Mouse (Mus musculus): ENCODE measurements around the gene Tmem262. TPM values are rescaled to one million over a fixed set of nuclear protein-coding genes. Genes with fewer than 3 reads are reported as not detected.
A peak's percentile ranks its signal among the peaks of the same experiment; 100 is the strongest.
"Not testable (repeated sequence)": the region's sequence is repeated elsewhere in the genome, so short reads cannot be mapped to it uniquely, and the experiment has no call there.

The Tmem262 gene
- polyA plus RNA-seq (2016; fragmentation: Nextera tagmentation; extraction: Ambion mirVana) = not detected in 2 replicates

- Histone ChIP-seq H3K27ac (no peak within 1 kb of the TSS), H3K27me3 (ENCODE audit: insufficient read depth, poor library complexity, severe bottlenecking) (no peaks in the 10 kb centered on the region), H3K4me1 (peaks cover 18% of the 10 kb centered on the region), H3K9me3 (no peaks in the 10 kb centered on the region), H3K4me3 (no peak within 1 kb of the TSS), H3K36me3 (peaks cover 38% of the 10 kb centered on the region)
- DNase-seq (ENCODE audit: low spot score) = no peak
- 91% methylated on average over 12 of the region's 12 CpGs for WGBS
Measured at GRCm38 (mm10) chr19:6079983-6080480, at the start of gene Tmem262. Tmem262 (plus strand) TSS chr19:6080033.

- H3K4me1 ChIP-seq = no peaks in the 10 kb centered on the region
- no peaks in the 10 kb centered on the region for H3K9me3 ChIP-seq
- no peak for DNase-seq (ENCODE audit: low spot score)
- WGBS = 70% methylated on average over 14 of the region's 14 CpGs
- H3K27ac ChIP-seq = no peak overlapping the region
- no peaks in the 10 kb centered on the region for H3K36me3 ChIP-seq
- no peaks in the 10 kb centered on the region for H3K27me3 ChIP-seq (ENCODE audit: insufficient read depth, poor library complexity, severe bottlenecking)
- no peak overlapping the region for H3K4me3 ChIP-seq
Measured at GRCm38 (mm10) chr19:6030520-6031280, 49.1 kb upstream of the Tmem262 start.

- Histone ChIP-seq H3K4me3 (no peak overlapping the region), H3K36me3 (no peaks in the 10 kb centered on the region), H3K27ac (no peak overlapping the region), H3K27me3 (ENCODE audit: insufficient read depth, poor library complexity, severe bottlenecking) (no peaks in the 10 kb centered on the region), H3K9me3 (no peaks in the 10 kb centered on the region), H3K4me1 (no peaks in the 10 kb centered on the region)
- WGBS = 71% methylated on average over 9 of the region's 9 CpGs
- no peak for DNase-seq (ENCODE audit: low spot score)
Measured at GRCm38 (mm10) chr19:6035966-6036585, 43.8 kb upstream of the Tmem262 start.

- Histone ChIP-seq H3K36me3 (no peaks in the 10 kb centered on the region), H3K4me1 (no peaks in the 10 kb centered on the region), H3K4me3 (no peak overlapping the region), H3K27me3 (ENCODE audit: insufficient read depth, poor library complexity, severe bottlenecking) (no peaks in the 10 kb centered on the region), H3K27ac (no peak overlapping the region), H3K9me3 (no peaks in the 10 kb centered on the region)
- DNase-seq (ENCODE audit: low spot score) = no peak
Measured at GRCm38 (mm10) chr19:6037695-6038094, 42.1 kb upstream of the Tmem262 start.

- no peak overlapping the region for H3K27ac ChIP-seq
- DNase-seq (ENCODE audit: low spot score) = no peak
- no peaks in the 10 kb centered on the region for H3K27me3 ChIP-seq (ENCODE audit: insufficient read depth, poor library complexity, severe bottlenecking)
- 79% methylated on average over 7 of the region's 7 CpGs for WGBS
- no peaks in the 10 kb centered on the region for H3K9me3 ChIP-seq
- no peaks in the 10 kb centered on the region for H3K4me1 ChIP-seq
- no peak overlapping the region for H3K4me3 ChIP-seq
- no peaks in the 10 kb centered on the region for H3K36me3 ChIP-seq
Measured at GRCm38 (mm10) chr19:6038326-6038725, 41.5 kb upstream of the Tmem262 start.

GRCm38 (mm10) chr19:6040002-6040401 lies 39.8 kb upstream of the Tmem262 start:
- no peak for DNase-seq (ENCODE audit: low spot score)
- peaks cover under 1% of the 10 kb centered on the region; the same call in 1 of the 2 replicates for H3K4me1 ChIP-seq
- H3K9me3 ChIP-seq = no peaks in the 10 kb centered on the region
- H3K27me3 ChIP-seq (ENCODE audit: insufficient read depth, poor library complexity, severe bottlenecking) = no peaks in the 10 kb centered on the region
- no peak overlapping the region for H3K4me3 ChIP-seq
- no peak overlapping the region for H3K27ac ChIP-seq
- no peaks in the 10 kb centered on the region for H3K36me3 ChIP-seq

- no peak overlapping the region for H3K27ac ChIP-seq
- no peaks in the 10 kb centered on the region for H3K9me3 ChIP-seq
- WGBS = 81% methylated on average over 9 of the region's 9 CpGs
- no peaks in the 10 kb centered on the region for H3K27me3 ChIP-seq (ENCODE audit: insufficient read depth, poor library complexity, severe bottlenecking)
- no peak overlapping the region for H3K4me3 ChIP-seq
- peaks cover 6% of the 10 kb centered on the region for H3K4me1 ChIP-seq
- H3K36me3 ChIP-seq = no peaks in the 10 kb centered on the region
- DNase-seq (ENCODE audit: low spot score) = no peak
Measured at GRCm38 (mm10) chr19:6042293-6042692, 37.5 kb upstream of the Tmem262 start.

GRCm38 (mm10) chr19:6044102-6044501 lies 35.7 kb upstream of the Tmem262 start:
- H3K27me3 ChIP-seq (ENCODE audit: insufficient read depth, poor library complexity, severe bottlenecking); H3K27ac ChIP-seq; H3K9me3 ChIP-seq; DNase-seq (ENCODE audit: low spot score); H3K4me3 ChIP-seq: not testable (repeated sequence)
- Histone ChIP-seq H3K36me3 (peaks cover 11% of the 10 kb centered on the region), H3K4me1 (peaks cover 22% of the 10 kb centered on the region)
- WGBS = 72% methylated on average over 4 of the region's 4 CpGs

- WGBS = 19% methylated on average over 20 of the region's 20 CpGs
- no peak for DNase-seq (ENCODE audit: low spot score)
- peaks cover 26% of the 10 kb centered on the region for H3K36me3 ChIP-seq
- H3K27me3 ChIP-seq (ENCODE audit: insufficient read depth, poor library complexity, severe bottlenecking) = no peaks in the 10 kb centered on the region
- H3K27ac ChIP-seq = peak overlapping the region; percentile 94
- no peaks in the 10 kb centered on the region for H3K9me3 ChIP-seq
- peak overlapping the region; percentile 86 for H3K4me3 ChIP-seq
- H3K4me1 ChIP-seq = peaks cover 22% of the 10 kb centered on the region
Measured at GRCm38 (mm10) chr19:6045366-6046293, 34.2 kb upstream of the Tmem262 start.

- no peaks in the 10 kb centered on the region for H3K9me3 ChIP-seq
- WGBS = under 1% methylated on average over 65 of the region's 65 CpGs
- peak; percentile 96 for DNase-seq (ENCODE audit: low spot score)
- H3K27ac ChIP-seq = peak within 1 kb of the TSS; percentile 94
- H3K27me3 ChIP-seq (ENCODE audit: insufficient read depth, poor library complexity, severe bottlenecking) = no peaks in the 10 kb centered on the region
- peaks cover 22% of the 10 kb centered on the region for H3K4me1 ChIP-seq
- H3K4me3 ChIP-seq = peak within 1 kb of the TSS; percentile 86
- peaks cover 35% of the 10 kb centered on the region for H3K36me3 ChIP-seq
Measured at GRCm38 (mm10) chr19:6046294-6047153, 33.3 kb upstream of the Tmem262 start, which contains the start of gene Syvn1. Syvn1 (plus strand) TSS chr19:6046576.

GRCm38 (mm10) chr19:6047154-6047898 lies 32.5 kb upstream of the Tmem262 start:
- Histone ChIP-seq H3K9me3 (no peaks in the 10 kb centered on the region), H3K36me3 (peaks cover 43% of the 10 kb centered on the region), H3K27me3 (ENCODE audit: insufficient read depth, poor library complexity, severe bottlenecking) (no peaks in the 10 kb centered on the region), H3K27ac (peak overlapping the region; percentile 94), H3K4me1 (peaks cover 22% of the 10 kb centered on the region), H3K4me3 (peak overlapping the region; percentile 86)
- no peak for DNase-seq (ENCODE audit: low spot score)
- 2% methylated on average over 43 of the region's 44 CpGs for WGBS
